Mouse (Mus musculus): ENCODE measurements at regions not wholly inside any gene's neighbourhood (a gene's known extent, or its start where the extent isn't known, plus 50 kb on each side); places are given as distances from the start of the nearest gene placed in this dataset.

- no peak for DNase-seq
Measured at GRCm38 (mm10) chr17:9762436-9762835, 92.9 kb upstream of the Pabpc6 start.

- no peak for DNase-seq
Measured at GRCm38 (mm10) chr17:9760706-9761059, 91.2 kb upstream of the Pabpc6 start.

GRCm38 (mm10) chr17:9760026-9760705, 90.6 kb upstream of the Pabpc6 start:
- DNase-seq, result no peak

- peak; percentile 74 for DNase-seq
Measured at GRCm38 (mm10) chr17:9759421-9759852, 89.9 kb upstream of the Pabpc6 start.

- DNase-seq, result no peak
Measured at GRCm38 (mm10) chr17:9757725-9758251, 88.3 kb upstream of the Pabpc6 start.

- peak; percentile 54 for DNase-seq
Measured at GRCm38 (mm10) chr17:9756675-9757074, 87.2 kb upstream of the Pabpc6 start.

GRCm38 (mm10) chr17:9756196-9756595, 86.7 kb upstream of the Pabpc6 start:
- DNase-seq, result peak; percentile 86

- no peak for DNase-seq
Measured at GRCm38 (mm10) chr17:9755576-9755975, 86.1 kb upstream of the Pabpc6 start.

GRCm38 (mm10) chr17:9754884-9755405, 85.4 kb upstream of the Pabpc6 start:
- DNase-seq, result no peak

- DNase-seq, result no peak
Measured at GRCm38 (mm10) chr17:9752848-9753247, 83.3 kb upstream of the Pabpc6 start.

GRCm38 (mm10) chr17:9751348-9752170, 82.0 kb upstream of the Pabpc6 start:
- DNase-seq, result no peak

GRCm38 (mm10) chr17:9750046-9750445, 80.5 kb upstream of the Pabpc6 start:
- DNase-seq, result no peak

GRCm38 (mm10) chr17:9749301-9749700, 79.8 kb upstream of the Pabpc6 start:
- DNase-seq, result no peak

GRCm38 (mm10) chr17:9747893-9748292, 78.4 kb upstream of the Pabpc6 start:
- no peak for DNase-seq

- DNase-seq, result no peak
Measured at GRCm38 (mm10) chr17:9743342-9743741, 73.8 kb upstream of the Pabpc6 start.

GRCm38 (mm10) chr17:9741321-9741720, 71.8 kb upstream of the Pabpc6 start:
- no peak for DNase-seq

- no peak for DNase-seq
Measured at GRCm38 (mm10) chr17:9729020-9729419, 59.5 kb upstream of the Pabpc6 start.

- DNase-seq, result peak; percentile 6
Measured at GRCm38 (mm10) chr17:9725704-9726469, 56.4 kb upstream of the Pabpc6 start.

- no peak for DNase-seq
Measured at GRCm38 (mm10) chr17:9723484-9723883, 54.0 kb upstream of the Pabpc6 start.

- DNase-seq, result no peak
Measured at GRCm38 (mm10) chr17:9722709-9723108, 53.2 kb upstream of the Pabpc6 start.
